Mouse (Mus musculus) embryonic facial prominence, embryonic 11.5 days (tissue): ENCODE results near the gene Asxl2. TPM values are rescaled to one million over a fixed set of nuclear protein-coding genes. Genes with fewer than 3 reads are reported as not detected.
"Not testable (repeated sequence)": the region's sequence is repeated elsewhere in the genome, so short reads cannot be mapped to it uniquely, and the experiment has no call there.

Source experiments
- ATAC-seq: fragments of 200-750 bp; cut with Nextera tagmentation; replicated peaks from 2 replicates; pipeline ENCODE4 v1.8.0; 2017; ENCODE audit warnings: low read depth; ENCODE audit not compliant: insufficient number of reproducible peaks, low FRiP score, low TSS enrichment
- DNase-seq: peaks from one replicate; pipeline ENCODE4 v3.0.0-alpha.2; 2015; ENCODE audit warnings: low spot score
- H3K27ac ChIP-seq: fragments of 300-500 bp; sonication (generic); replicated peaks from 2 replicates; pipeline ENCODE4 v1.5.1; 2014; ENCODE audit warnings: mild to moderate bottlenecking, low read depth, low read length, control low read depth
- H3K27me3 ChIP-seq: fragments of 300-500 bp; sonication (generic); 2 replicates; pipeline ENCODE4 v1.6.1; 2014; ENCODE audit warnings: mild to moderate bottlenecking, low read length, moderate library complexity, mixed read lengths; ENCODE audit not compliant: control insufficient read depth, insufficient read depth
- H3K36me3 ChIP-seq: fragments of 300-500 bp; sonication (generic); replicated peaks from 2 replicates; pipeline ENCODE4 v1.6.1; 2014; ENCODE audit warnings: low read depth, mild to moderate bottlenecking, low read length, moderate library complexity, mixed read lengths; ENCODE audit not compliant: control insufficient read depth, insufficient read depth
- H3K4me1 ChIP-seq: fragments of 300-500 bp; sonication (generic); 2 replicates; pipeline ENCODE4 v1.6.1; 2014; ENCODE audit warnings: low read length, mixed read lengths; ENCODE audit not compliant: control insufficient read depth, insufficient read depth
- H3K4me2 ChIP-seq: fragments of 300-500 bp; sonication (generic); 2 replicates; pipeline ENCODE4 v1.6.1; 2014; ENCODE audit warnings: low read depth, mild to moderate bottlenecking, control low read depth, low read length, moderate library complexity
- H3K4me3 ChIP-seq: fragments of 300-500 bp; sonication (generic); 2 replicates; pipeline ENCODE4 v1.5.1; 2014; ENCODE audit warnings: low read depth, low read length, control low read depth
- H3K9ac ChIP-seq: fragments of 300-500 bp; sonication (generic); replicated peaks from 2 replicates; pipeline ENCODE4 v1.6.1; 2014; ENCODE audit warnings: mild to moderate bottlenecking, control low read depth, low read length
- H3K9me3 ChIP-seq: fragments of 300-500 bp; sonication (generic); replicated peaks from 2 replicates; pipeline ENCODE4 v1.6.1; 2016; ENCODE audit warnings: mild to moderate bottlenecking, low read length, inconsistent platforms, mixed read lengths; ENCODE audit not compliant: control insufficient read depth
- WGBS: fragments of 180-500 bp; shearing (Covaris S2); extraction: QIAGEN DNeasy Blood & Tissue Kit; methylation state at CpG from one replicate; pipeline ENCODE4 v1.1.7; 2014; 5-methylcytosine and 5-hydroxymethylcytosine counted together
- polyA plus RNA-seq: library from polyadenylated mRNA; unstranded; fragments of >200 nt; fragmentation: Nextera tagmentation; extraction: Ambion mirVana; gene quantifications from 2 replicates; pipeline ENCODE4 v1.2.1, GENCODE M21; 2014

Asxl2 gene
- polyA plus RNA-seq, 1 experiment from 2014 or later: 13.6 TPM

GRCm38 (mm10) chr12:3390071-3390470, 36.6 kb upstream of the Asxl2 start:
- no peaks in the 10 kb centered on the region for H3K4me1 ChIP-seq
- H3K27me3 ChIP-seq: no peaks in the 10 kb centered on the region
- DNase-seq: no peak
- H3K27ac ChIP-seq: no peak overlapping the region
- H3K36me3 ChIP-seq: peaks cover 4% of the 10 kb centered on the region
- no peak overlapping the region for H3K9ac ChIP-seq
- no peak for ATAC-seq
- no peak overlapping the region for H3K4me2 ChIP-seq
- H3K9me3 ChIP-seq: no peaks in the 10 kb centered on the region
- no peak overlapping the region for H3K4me3 ChIP-seq
- 94% methylated on average over 2 of the region's 2 CpGs for WGBS

- H3K9me3 ChIP-seq: no peaks in the 10 kb centered on the region
- H3K9ac ChIP-seq: no peak overlapping the region
- H3K27me3 ChIP-seq: no peaks in the 10 kb centered on the region
- peak; percentile 36; the same call in 1 of the 2 replicates for ATAC-seq
- H3K4me2 ChIP-seq: no peak overlapping the region
- 34% methylated on average over 12 of the region's 12 CpGs for WGBS
- peaks cover 4% of the 10 kb centered on the region for H3K36me3 ChIP-seq
- DNase-seq: peak; percentile 85
- no peak overlapping the region for H3K27ac ChIP-seq
- H3K4me3 ChIP-seq: no peak overlapping the region
- no peaks in the 10 kb centered on the region for H3K4me1 ChIP-seq
These were observed 35.9 kb upstream of the Asxl2 start for GRCm38 (mm10) chr12:3390577-3391262.

GRCm38 (mm10) chr12:3391276-3391675, 35.4 kb upstream of the Asxl2 start:
- H3K36me3 ChIP-seq: peaks cover 4% of the 10 kb centered on the region
- DNase-seq: no peak
- H3K27me3 ChIP-seq: no peaks in the 10 kb centered on the region
- no peaks in the 10 kb centered on the region for H3K9me3 ChIP-seq
- H3K27ac ChIP-seq: no peak overlapping the region
- H3K4me1 ChIP-seq: no peaks in the 10 kb centered on the region
- H3K9ac ChIP-seq: no peak overlapping the region
- H3K4me2 ChIP-seq: no peak overlapping the region
- ATAC-seq: no peak
- no peak overlapping the region for H3K4me3 ChIP-seq
- WGBS: 88% methylated on average over 1 of the region's 1 CpGs

- Histone ChIP-seq H3K27me3 (no peaks in the 10 kb centered on the region), H3K4me1 (no peaks in the 10 kb centered on the region), H3K9me3 (no peaks in the 10 kb centered on the region), H3K36me3 (peaks cover 4% of the 10 kb centered on the region), H3K9ac (no peak overlapping the region), H3K4me2 (no peak overlapping the region), H3K4me3 (no peak overlapping the region), H3K27ac (no peak overlapping the region)
- WGBS: 82% methylated on average over 4 of the region's 4 CpGs
- ATAC-seq (no peak), DNase-seq (no peak)
These were observed 33.5 kb upstream of the Asxl2 start for GRCm38 (mm10) chr12:3393140-3393539.

- H3K4me2 ChIP-seq: no peak overlapping the region
- H3K27ac ChIP-seq: no peak overlapping the region
- no peaks in the 10 kb centered on the region for H3K27me3 ChIP-seq
- H3K9ac ChIP-seq: no peak overlapping the region
- no peaks in the 10 kb centered on the region for H3K4me1 ChIP-seq
- no peak for DNase-seq
- no peak overlapping the region for H3K4me3 ChIP-seq
- peaks cover 7% of the 10 kb centered on the region for H3K36me3 ChIP-seq
- H3K9me3 ChIP-seq: no peaks in the 10 kb centered on the region
- no peak for ATAC-seq
- WGBS: 93% methylated on average over 8 of the region's 8 CpGs
These were observed 29.7 kb upstream of the Asxl2 start for GRCm38 (mm10) chr12:3396931-3397330.

- WGBS: 77% methylated on average over 3 of the region's 3 CpGs
- H3K9me3 ChIP-seq, DNase-seq, ATAC-seq, H3K4me2 ChIP-seq, H3K9ac ChIP-seq, H3K27ac ChIP-seq, H3K27me3 ChIP-seq, H3K4me1 ChIP-seq, H3K4me3 ChIP-seq, H3K36me3 ChIP-seq: not testable (repeated sequence)
These were observed 21.0 kb upstream of the Asxl2 start for GRCm38 (mm10) chr12:3405662-3406061.

GRCm38 (mm10) chr12:3406585-3406984, 20.1 kb upstream of the Asxl2 start:
- no peak overlapping the region for H3K4me2 ChIP-seq
- H3K27me3 ChIP-seq: no peaks in the 10 kb centered on the region
- H3K36me3 ChIP-seq: peaks cover 6% of the 10 kb centered on the region; the same call in 1 of the 2 replicates
- H3K4me1 ChIP-seq: no peaks in the 10 kb centered on the region
- H3K4me3 ChIP-seq: no peak overlapping the region
- no peak overlapping the region for H3K9ac ChIP-seq
- ATAC-seq (no peak), DNase-seq (no peak)
- WGBS: 93% methylated on average over 6 of the region's 6 CpGs
- no peaks in the 10 kb centered on the region for H3K9me3 ChIP-seq
- no peak overlapping the region for H3K27ac ChIP-seq

GRCm38 (mm10) chr12:3414956-3415355, 11.7 kb upstream of the Asxl2 start:
- Histone ChIP-seq H3K9me3 (no peaks in the 10 kb centered on the region), H3K9ac (no peak overlapping the region), H3K27ac (no peak overlapping the region), H3K4me1 (no peaks in the 10 kb centered on the region), H3K27me3 (no peaks in the 10 kb centered on the region), H3K4me3 (no peak overlapping the region), H3K4me2 (no peak overlapping the region), H3K36me3 (no peaks in the 10 kb centered on the region)
- 90% methylated on average over 4 of the region's 4 CpGs for WGBS
- DNase-seq (no peak), ATAC-seq (no peak)
